Mouse (Mus musculus): ENCODE measurements at regions not wholly inside any gene's neighbourhood (a gene's known extent, or its start where the extent isn't known, plus 50 kb on each side); places are given as distances from the start of the nearest gene placed in this dataset.
"Not testable (repeated sequence)": the region's sequence is repeated elsewhere in the genome, so short reads cannot be mapped to it uniquely, and the experiment has no call there.

GRCm38 (mm10) chr3:31508471-31508870, 198.3 kb upstream of the Slc7a14 start:
- ATAC-seq (replicated peaks; ENCODE audit: low read depth, poor library complexity, severe bottlenecking) = no peak

- ATAC-seq (replicated peaks; ENCODE audit: low read depth, poor library complexity, severe bottlenecking) = no peak
Measured at GRCm38 (mm10) chr3:31499201-31499968, 189.2 kb upstream of the Slc7a14 start.

GRCm38 (mm10) chr3:31495287-31495686, 185.1 kb upstream of the Slc7a14 start:
- ATAC-seq (replicated peaks; ENCODE audit: low read depth, poor library complexity, severe bottlenecking) = no peak

GRCm38 (mm10) chr3:31494706-31495105, 184.5 kb upstream of the Slc7a14 start:
- ATAC-seq (replicated peaks; ENCODE audit: low read depth, poor library complexity, severe bottlenecking) = no peak

DNA sequence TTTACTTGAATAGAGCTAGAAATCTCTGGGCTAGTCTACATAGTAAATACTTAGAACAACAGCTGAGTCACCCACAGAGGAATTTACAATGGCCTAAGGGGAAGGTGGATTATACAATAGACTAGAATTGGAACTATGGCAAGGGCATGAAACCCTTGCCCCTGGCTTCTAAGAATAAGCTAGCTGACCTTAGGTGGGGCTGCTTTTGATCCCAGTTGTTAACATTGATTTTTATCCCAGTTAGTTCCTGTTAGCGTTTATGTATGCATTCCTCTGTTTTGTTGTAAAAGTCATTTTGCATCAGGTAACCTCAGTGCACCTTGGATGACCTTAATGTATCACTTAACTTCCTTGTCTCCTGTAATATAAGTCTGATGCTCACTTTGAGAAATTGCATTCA, 181.6 kb upstream of the Slc7a14 start:
- not testable (repeated sequence) for ATAC-seq (replicated peaks; ENCODE audit: low read depth, poor library complexity, severe bottlenecking)

DNA sequence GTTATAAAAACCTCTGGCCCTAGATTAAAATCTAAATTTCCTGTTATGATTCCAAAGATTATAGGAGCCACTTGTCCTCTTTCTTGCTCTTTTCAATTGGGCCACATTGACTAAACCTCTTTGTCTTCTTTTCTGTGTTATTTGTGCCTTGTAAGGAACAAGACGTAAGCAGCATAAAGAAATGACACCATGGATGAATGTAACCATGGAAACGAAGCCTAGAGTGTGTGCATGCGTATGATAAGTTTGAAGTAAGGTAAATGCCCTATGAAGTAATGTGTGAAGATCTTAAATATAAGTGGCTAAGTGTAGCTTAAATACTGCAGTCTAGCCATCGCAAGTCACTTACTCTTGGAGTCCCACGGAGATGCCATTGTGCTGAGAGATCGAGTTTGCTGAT, 177.4 kb upstream of the Slc7a14 start:
- ATAC-seq (replicated peaks; ENCODE audit: low read depth, poor library complexity, severe bottlenecking) = no peak

- ATAC-seq (replicated peaks; ENCODE audit: low read depth, poor library complexity, severe bottlenecking) = no peak
Measured at GRCm38 (mm10) chr3:31481964-31482363, 171.8 kb upstream of the Slc7a14 start.

- ATAC-seq (replicated peaks; ENCODE audit: low read depth, poor library complexity, severe bottlenecking) = no peak
Measured at GRCm38 (mm10) chr3:31467882-31468281, 157.7 kb upstream of the Slc7a14 start.

- no peak for ATAC-seq (replicated peaks; ENCODE audit: low read depth, poor library complexity, severe bottlenecking)
Measured at GRCm38 (mm10) chr3:31464260-31464659, 154.1 kb upstream of the Slc7a14 start.

DNA sequence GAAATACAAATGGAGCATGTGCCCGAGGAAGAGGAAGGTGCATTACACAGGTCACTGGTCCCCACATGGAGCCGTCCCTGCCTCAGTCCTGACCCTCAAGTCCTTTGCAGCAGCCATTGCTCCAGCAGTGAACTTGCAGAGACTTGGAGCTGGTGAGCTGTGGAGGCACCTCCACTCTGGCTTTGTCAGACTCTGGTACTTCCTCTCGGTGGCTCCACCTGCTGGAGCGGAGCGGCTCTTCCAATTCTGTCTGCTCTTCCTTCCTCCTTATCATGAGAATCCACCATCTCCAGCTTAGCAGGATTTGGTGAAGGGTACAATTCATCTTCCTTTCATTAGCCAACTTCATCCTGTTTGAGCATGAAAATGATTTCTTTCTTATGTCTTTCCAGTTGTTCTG, 149.3 kb upstream of the Slc7a14 start:
- 0 out of 2 replicates have a peak, but pooled peaks have one; percentile 47 for ATAC-seq (replicated peaks; ENCODE audit: low read depth, poor library complexity, severe bottlenecking)

- ATAC-seq (replicated peaks; ENCODE audit: low read depth, poor library complexity, severe bottlenecking) = no peak
Measured at GRCm38 (mm10) chr3:31457938-31458337, 147.8 kb upstream of the Slc7a14 start.

GRCm38 (mm10) chr3:31455031-31455430, 144.9 kb upstream of the Slc7a14 start:
- no peak for ATAC-seq (replicated peaks; ENCODE audit: low read depth, poor library complexity, severe bottlenecking)

DNA sequence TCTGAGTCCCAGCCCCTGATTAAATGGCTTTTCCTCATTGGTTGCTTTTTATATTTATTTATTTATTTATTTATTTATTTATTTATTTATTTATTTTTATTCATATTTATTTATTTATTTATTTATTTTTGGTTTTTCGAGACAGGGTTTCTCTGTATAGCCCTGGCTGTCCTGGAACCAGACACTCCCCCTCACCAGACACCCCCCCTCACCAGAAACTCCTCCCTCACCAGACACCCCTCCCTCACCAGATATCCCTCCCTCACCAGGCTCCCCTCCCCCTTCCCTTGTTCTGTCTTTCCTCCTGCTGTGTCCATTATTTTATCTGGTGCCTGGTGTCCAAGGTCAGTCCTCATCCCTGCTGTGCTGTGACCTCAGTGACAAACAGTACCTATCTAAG, 134.7 kb upstream of the Slc7a14 start:
- ATAC-seq (replicated peaks; ENCODE audit: low read depth, poor library complexity, severe bottlenecking) = no peak

GRCm38 (mm10) chr3:31444311-31444710, 134.1 kb upstream of the Slc7a14 start:
- ATAC-seq (replicated peaks; ENCODE audit: low read depth, poor library complexity, severe bottlenecking) = no peak

GRCm38 (mm10) chr3:31443894-31444293, 133.7 kb upstream of the Slc7a14 start:
- no peak for ATAC-seq (replicated peaks; ENCODE audit: low read depth, poor library complexity, severe bottlenecking)

- no peak for ATAC-seq (replicated peaks; ENCODE audit: low read depth, poor library complexity, severe bottlenecking)
Measured at GRCm38 (mm10) chr3:31440282-31440681, 130.1 kb upstream of the Slc7a14 start.

GRCm38 (mm10) chr3:31437970-31438369, 127.8 kb upstream of the Slc7a14 start:
- ATAC-seq (replicated peaks; ENCODE audit: low read depth, poor library complexity, severe bottlenecking) = no peak

- peak; percentile 42; the same call in 1 of the 2 replicates for ATAC-seq (replicated peaks; ENCODE audit: low read depth, poor library complexity, severe bottlenecking)
Measured at GRCm38 (mm10) chr3:31435204-31435963, 125.2 kb upstream of the Slc7a14 start.

GRCm38 (mm10) chr3:31433201-31433600, 123.0 kb upstream of the Slc7a14 start:
- ATAC-seq (replicated peaks; ENCODE audit: low read depth, poor library complexity, severe bottlenecking) = no peak

GRCm38 (mm10) chr3:31423517-31423916, 113.3 kb upstream of the Slc7a14 start:
- ATAC-seq (replicated peaks; ENCODE audit: low read depth, poor library complexity, severe bottlenecking) = no peak

DNA sequence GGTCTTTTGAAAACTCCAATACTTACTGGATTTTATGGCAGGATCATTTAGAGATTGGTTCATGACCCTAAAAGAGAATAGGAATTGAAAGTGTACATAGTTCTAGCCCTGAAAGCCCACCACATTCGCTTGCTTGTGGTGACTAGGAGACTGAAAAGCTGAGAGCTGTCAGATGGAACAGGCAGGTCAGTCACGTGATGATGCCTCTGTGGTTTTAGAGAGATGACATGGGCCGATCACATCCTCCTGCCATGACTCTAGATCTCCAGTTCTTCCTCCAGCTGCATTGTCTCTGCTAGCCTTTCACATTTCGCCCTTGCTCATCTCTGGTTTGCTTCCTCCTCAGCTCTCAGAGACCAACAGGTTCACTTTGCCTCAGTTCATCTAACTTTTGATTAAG, 98.6 kb upstream of the Slc7a14 start:
- ATAC-seq (replicated peaks; ENCODE audit: low read depth, poor library complexity, severe bottlenecking) = no peak

Data from common myeloid progenitor, adult 5-6 weeks (primary cell).